Mouse (Mus musculus) right cerebral cortex, postnatal 10 days (tissue): ENCODE measurements at regions not wholly inside any gene's neighbourhood (a gene's known extent, or its start where the extent isn't known, plus 50 kb on each side); places are given as distances from the start of the nearest gene placed in this dataset.
"Not testable (repeated sequence)": the region's sequence is repeated elsewhere in the genome, so short reads cannot be mapped to it uniquely, and the experiment has no call there.

Source experiments
- DNase-seq, 2 experiments: peaks; one replicate each; pipeline ENCODE4 v3.0.0; 2021; ENCODE audit warnings: low spot score in 2 of 2

DNA sequence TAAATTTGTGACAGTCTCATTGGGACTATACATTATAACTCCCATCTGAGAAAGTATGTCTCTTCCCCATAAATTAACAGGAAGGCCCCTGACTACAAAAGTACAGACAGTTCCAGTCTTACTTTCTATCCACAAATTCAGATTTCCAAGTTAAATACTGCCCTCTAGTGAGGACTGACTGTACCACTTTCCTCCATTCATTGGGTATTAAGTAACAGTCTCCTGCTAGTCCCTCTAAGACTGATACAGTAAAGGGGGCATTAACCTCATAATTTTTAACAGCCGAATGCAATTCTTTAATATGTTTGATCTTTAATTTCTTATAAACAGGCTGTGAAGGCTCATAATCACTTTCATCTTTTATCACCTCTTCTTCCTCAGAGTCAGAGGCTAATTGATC, 131.0 kb upstream of the Adcyap1 start:
- DNase-seq: not testable (repeated sequence)

DNA sequence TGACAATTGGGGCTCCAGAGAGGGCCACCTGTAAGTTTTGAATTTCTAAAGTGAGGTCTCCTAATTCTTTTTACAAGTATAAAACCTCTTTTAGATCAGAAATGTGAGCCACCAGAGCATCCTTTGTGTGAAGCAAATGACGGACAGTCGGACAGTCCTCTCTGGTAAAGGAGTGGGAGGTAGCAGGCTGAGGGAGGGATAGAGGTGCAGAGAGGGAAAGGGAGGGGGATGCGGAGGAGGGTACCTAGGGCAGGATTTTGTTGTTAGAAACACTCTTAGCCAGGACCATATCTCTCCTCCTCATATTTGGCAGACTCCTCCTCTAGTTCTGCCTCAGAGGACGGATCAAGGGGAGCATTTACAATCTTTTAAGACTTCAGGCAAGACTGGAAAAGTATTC, 130.3 kb upstream of the Adcyap1 start:
- no peak for DNase-seq

DNA sequence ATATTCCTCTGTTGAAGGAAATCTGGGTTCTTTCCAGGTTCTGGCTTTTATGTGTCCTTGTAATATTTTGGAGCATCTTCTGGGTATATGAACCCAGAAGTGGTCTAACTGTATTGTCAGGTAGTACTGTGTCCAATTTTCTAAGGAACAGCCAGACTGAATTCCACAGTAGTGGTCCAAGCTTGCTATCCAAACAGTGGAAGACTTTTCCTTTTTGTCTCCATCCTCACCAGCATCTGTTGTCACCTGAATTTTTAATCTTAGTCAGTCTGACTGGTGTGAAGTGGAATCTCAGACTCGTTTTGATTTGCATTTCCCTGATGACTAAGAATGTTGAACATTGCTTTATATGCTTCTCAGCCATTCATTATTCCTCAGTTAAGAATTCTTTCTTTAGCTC, 114.8 kb upstream of the Adcyap1 start:
- no peak for DNase-seq

DNA sequence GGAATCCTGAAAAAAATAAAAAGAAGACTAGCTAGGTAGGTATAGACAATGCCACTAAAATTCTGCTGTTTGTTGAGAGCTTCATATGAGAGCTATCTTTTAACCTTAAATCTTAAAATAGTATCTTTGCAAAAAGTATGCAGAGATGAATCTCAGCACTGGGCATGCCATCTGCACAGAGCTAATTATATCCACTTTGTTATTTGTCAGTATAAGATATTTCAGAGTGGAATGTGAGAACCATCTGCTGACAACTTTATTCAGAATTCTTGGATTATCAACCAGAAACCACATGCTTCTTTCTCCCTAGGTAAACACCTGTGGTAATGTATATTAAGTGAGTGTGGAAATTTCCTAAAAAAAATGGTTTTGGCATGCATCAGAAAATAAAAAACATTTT, 94.3 kb upstream of the Adcyap1 start:
- peak; percentile 31 to 73 for DNase-seq

DNA sequence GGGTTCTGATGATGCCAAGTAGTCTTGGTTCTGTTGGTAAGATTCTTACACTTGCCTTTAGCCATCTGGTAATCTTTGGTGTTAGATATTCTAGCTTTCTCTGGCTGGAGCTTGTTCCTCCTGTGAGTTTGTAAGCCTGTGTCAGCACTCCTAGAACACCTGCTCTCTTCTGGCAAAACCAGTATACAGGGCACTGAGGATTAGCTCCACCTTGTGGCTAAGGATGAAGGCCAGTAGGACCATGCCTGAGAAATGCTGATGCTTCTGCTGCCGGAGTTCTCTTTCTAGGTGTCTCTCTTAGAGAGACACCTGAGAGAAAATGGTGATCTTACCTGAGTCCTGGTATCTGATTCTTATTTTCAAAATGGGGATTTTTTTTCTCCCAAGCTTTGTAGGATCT, 58.8 kb upstream of the Adcyap1 start:
- peak in 1 of 2 experiments; percentile 32 for DNase-seq

DNA sequence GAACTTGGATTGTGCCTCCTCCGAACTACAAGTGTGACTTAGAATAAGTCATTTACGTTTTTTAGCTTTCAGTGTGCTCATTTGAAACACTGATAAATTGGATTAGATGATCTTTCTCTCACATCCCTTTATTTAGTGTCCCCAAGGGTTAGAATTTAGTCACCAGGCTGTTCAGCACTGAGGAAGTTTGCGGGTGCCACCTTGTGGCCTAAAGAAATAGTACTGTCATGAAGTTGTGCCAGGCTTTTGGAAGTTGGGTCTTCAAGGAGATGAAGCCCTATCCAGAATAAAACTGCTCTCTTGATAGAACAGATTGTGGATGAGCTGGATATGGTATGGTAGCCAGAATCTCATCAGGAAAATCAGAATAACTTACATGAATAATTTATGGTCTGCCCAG, 57.7 kb upstream of the Adcyap1 start:
- peak; percentile 85 to 87 for DNase-seq
